Mouse (Mus musculus) forelimb bud, embryonic 11.5 days (tissue): ENCODE measurements around the gene Gm21732.
"Not testable (repeated sequence)": the region's sequence is repeated elsewhere in the genome, so short reads cannot be mapped to it uniquely, and the experiment has no call there.

Experiments used
- DNase-seq: peaks from one replicate; pipeline ENCODE4 v3.0.0-alpha.2; 2012; ENCODE audit warnings: low read depth, low spot score

Gm21732 gene

DNA sequence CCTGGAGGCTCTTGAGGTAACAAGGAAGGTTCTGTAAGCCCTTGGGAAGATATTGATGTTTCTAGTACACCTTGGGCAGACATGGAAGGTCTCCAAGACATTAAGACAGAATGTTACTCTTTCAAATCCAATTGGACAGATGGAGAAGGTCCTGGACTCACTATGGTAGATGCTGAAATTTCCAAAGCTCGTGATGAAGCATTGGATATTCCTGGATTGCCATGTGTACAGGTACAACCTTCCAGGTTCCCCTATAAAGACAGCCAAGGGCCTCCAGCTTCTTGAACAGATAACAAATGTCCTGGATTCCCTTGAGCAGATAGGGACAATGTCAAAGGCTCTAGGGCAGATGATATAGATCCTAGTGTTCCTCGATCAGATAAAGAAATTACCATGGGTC is at the start of gene Gm21732:
Gm21732 (minus strand) TSS at position 101 of the 400 bp plus-strand sequence.
- not testable (repeated sequence) for DNase-seq
